Mouse (Mus musculus): ENCODE data around the gene Gan. TPM values are rescaled to one million over a fixed set of nuclear protein-coding genes. Genes with fewer than 3 reads are reported as not detected.

Gene Gan
- total RNA-seq, 2 experiments from 2014 or later: 6.4 to 7.3 TPM

Other genes starting within 250 kb of the Gan start
- gene Cmc2, start 236.7 kb upstream of the Gan start, total RNA-seq (2021): 10 to 100 TPM; 50.0 to 54.3 TPM
- 1 to 10 TPM; 4.9 to 5.1 TPM for gene Cenpn, start 236.4 kb upstream of the Gan start, total RNA-seq (2021)
- 10 to 100 TPM; 14.5 to 16.9 TPM for gene Atmin, start 214.7 kb upstream of the Gan start, total RNA-seq (2021)
- gene 1700030J22Rik, start 179.2 kb upstream of the Gan start, total RNA-seq (2021): under 1 TPM; 0.62 to 0.67 TPM
- gene Gcsh, start 164.6 kb upstream of the Gan start, total RNA-seq (2021): 10 to 100 TPM; 37.2 to 39.5 TPM
- under 1 TPM in 1 of 2 experiments, not detected in 1; 0.17 TPM for gene Pkd1l2, start 75.7 kb upstream of the Gan start, total RNA-seq (2021)
- under 1 TPM in 1 of 2 experiments, not detected in 1; 0.14 TPM for gene Bco1, start 62.3 kb upstream of the Gan start, total RNA-seq (2021)
- 10 to 100 TPM; 32.8 to 38.5 TPM for gene Cmip, start 98.9 kb downstream of the Gan start, total RNA-seq (2021)